Mouse (Mus musculus) neural tube, embryonic 15.5 days (tissue): Measurements from ENCODE around the gene Fcrlb. TPM values are rescaled to one million over a fixed set of nuclear protein-coding genes. Genes with fewer than 3 reads are reported as not detected.
"Not testable (repeated sequence)": the region's sequence is repeated elsewhere in the genome, so short reads cannot be mapped to it uniquely, and the experiment has no call there.

Source experiments
- ATAC-seq: fragments of 200-750 bp; cut with Nextera tagmentation; 2 replicates; pipeline ENCODE4 v1.8.0; 2017; ENCODE audit warnings: mild to moderate bottlenecking, moderate TSS enrichment, moderate library complexity; ENCODE audit not compliant: low FRiP score
- H3K27ac ChIP-seq: fragments of 300-500 bp; sonication (generic); replicated peaks from 2 replicates; pipeline ENCODE4 v1.5.1; 2015; ENCODE audit warnings: mild to moderate bottlenecking, inconsistent platforms
- H3K27me3 ChIP-seq: fragments of 300-500 bp; sonication (generic); replicated peaks from 2 replicates; pipeline ENCODE4 v1.6.1; 2015; ENCODE audit warnings: inconsistent platforms
- H3K36me3 ChIP-seq: fragments of 300-500 bp; sonication (generic); 2 replicates; pipeline ENCODE4 v1.6.1; 2015; ENCODE audit warnings: inconsistent platforms
- H3K4me1 ChIP-seq: fragments of 300-500 bp; sonication (generic); 2 replicates; pipeline ENCODE4 v1.6.1; 2015; ENCODE audit warnings: inconsistent platforms
- H3K4me2 ChIP-seq: fragments of 300-500 bp; sonication (generic); 2 replicates; pipeline ENCODE4 v1.6.1; 2015; ENCODE audit warnings: inconsistent platforms, mild to moderate bottlenecking, moderate library complexity
- H3K4me3 ChIP-seq: fragments of 300-500 bp; sonication (generic); replicated peaks from 2 replicates; pipeline ENCODE4 v1.5.1; 2015; ENCODE audit warnings: mild to moderate bottlenecking, inconsistent platforms
- H3K9ac ChIP-seq: fragments of 300-500 bp; sonication (generic); replicated peaks from 2 replicates; pipeline ENCODE4 v1.6.1; 2015; ENCODE audit warnings: mild to moderate bottlenecking, inconsistent platforms
- H3K9me3 ChIP-seq: fragments of 300-500 bp; sonication (generic); replicated peaks from 2 replicates; pipeline ENCODE4 v1.6.1; 2016; ENCODE audit warnings: inconsistent platforms
- WGBS: fragments of 180-500 bp; shearing (Covaris S2); methylation state at CpG from one replicate; pipeline ENCODE4 v1.1.7; 2015; ENCODE audit warnings: mixed read lengths; 5-methylcytosine and 5-hydroxymethylcytosine counted together
- polyA plus RNA-seq: library from polyadenylated mRNA; unstranded; fragments of >200 nt; fragmentation: Nextera tagmentation; extraction: Ambion mirVana; gene quantifications from 2 replicates; pipeline ENCODE4 v1.2.1, GENCODE M21; 2015

The Fcrlb gene
- polyA plus RNA-seq, result 1.1 and 1.4 TPM in 2 replicates

- Histone ChIP-seq H3K9me3 (no peaks in the 10 kb centered on the region), H3K4me2 (no peak within 1 kb of the TSS), H3K36me3 (no peaks in the 10 kb centered on the region), H3K27me3 (peaks cover 22% of the 10 kb centered on the region), H3K27ac (no peak within 1 kb of the TSS), H3K4me1 (peaks cover 7% of the 10 kb centered on the region), H3K9ac (no peak within 1 kb of the TSS), H3K4me3 (no peak within 1 kb of the TSS)
- no peak for ATAC-seq
- 76% methylated on average over 5 of the region's 5 CpGs for WGBS
These were observed at the start of gene Fcrlb for GRCm38 (mm10) chr1:170912891-170913615. Gene Fcrlb, minus strand, starts transcription at chr1:170912941.

GRCm38 (mm10) chr1:170962301-170962700 is 49.6 kb upstream of the Fcrlb start:
- no peak overlapping the region for H3K4me2 ChIP-seq
- no peak overlapping the region for H3K27ac ChIP-seq
- no peaks in the 10 kb centered on the region for H3K4me1 ChIP-seq
- no peaks in the 10 kb centered on the region for H3K9me3 ChIP-seq
- H3K27me3 ChIP-seq, result no peaks in the 10 kb centered on the region
- no peak overlapping the region for H3K4me3 ChIP-seq
- ATAC-seq, result no peak
- H3K9ac ChIP-seq, result no peak overlapping the region
- WGBS, result 80% methylated on average over 2 of the region's 2 CpGs
- no peaks in the 10 kb centered on the region for H3K36me3 ChIP-seq

GRCm38 (mm10) chr1:170961101-170961500 is 48.4 kb upstream of the Fcrlb start:
- no peak overlapping the region for H3K27ac ChIP-seq
- WGBS, result 78% methylated on average over 6 of the region's 6 CpGs
- H3K4me1 ChIP-seq, result no peaks in the 10 kb centered on the region
- ATAC-seq, result no peak
- H3K4me3 ChIP-seq, result no peak overlapping the region
- H3K9me3 ChIP-seq, result no peaks in the 10 kb centered on the region
- no peak overlapping the region for H3K9ac ChIP-seq
- no peak overlapping the region for H3K4me2 ChIP-seq
- H3K27me3 ChIP-seq, result no peaks in the 10 kb centered on the region
- no peaks in the 10 kb centered on the region for H3K36me3 ChIP-seq

- Histone ChIP-seq H3K9ac (no peak overlapping the region), H3K27ac (no peak overlapping the region), H3K27me3 (no peaks in the 10 kb centered on the region), H3K4me2 (no peak overlapping the region), H3K9me3 (no peaks in the 10 kb centered on the region), H3K4me3 (no peak overlapping the region), H3K36me3 (no peaks in the 10 kb centered on the region), H3K4me1 (no peaks in the 10 kb centered on the region)
- WGBS, result 74% methylated on average over 2 of the region's 2 CpGs
- no peak for ATAC-seq
These were observed 47.0 kb upstream of the Fcrlb start for GRCm38 (mm10) chr1:170959791-170960190.

GRCm38 (mm10) chr1:170958225-170958624 is 45.5 kb upstream of the Fcrlb start:
- Histone ChIP-seq H3K4me1 (no peaks in the 10 kb centered on the region), H3K27ac (no peak overlapping the region), H3K27me3 (no peaks in the 10 kb centered on the region), H3K4me3 (no peak overlapping the region), H3K9me3 (no peaks in the 10 kb centered on the region), H3K9ac (no peak overlapping the region), H3K4me2 (no peak overlapping the region), H3K36me3 (no peaks in the 10 kb centered on the region)
- WGBS, result 70% methylated on average over 3 of the region's 3 CpGs
- no peak for ATAC-seq

- H3K9me3 ChIP-seq, result no peaks in the 10 kb centered on the region
- no peak for ATAC-seq
- H3K27ac ChIP-seq, result no peak overlapping the region
- H3K9ac ChIP-seq, result no peak overlapping the region
- no peaks in the 10 kb centered on the region for H3K36me3 ChIP-seq
- H3K4me1 ChIP-seq, result no peaks in the 10 kb centered on the region
- 92% methylated on average over 2 of the region's 2 CpGs for WGBS
- no peak overlapping the region for H3K4me2 ChIP-seq
- H3K27me3 ChIP-seq, result no peaks in the 10 kb centered on the region
- no peak overlapping the region for H3K4me3 ChIP-seq
These were observed 40.5 kb upstream of the Fcrlb start for GRCm38 (mm10) chr1:170953192-170953591.

- WGBS, result 78% methylated on average over 3 of the region's 3 CpGs
- ATAC-seq, result no peak
These were observed 38.0 kb upstream of the Fcrlb start for GRCm38 (mm10) chr1:170950772-170951171.

GRCm38 (mm10) chr1:170944908-170945307 is 32.2 kb upstream of the Fcrlb start:
- WGBS, result 98% methylated on average over 3 of the region's 9 CpGs
- not testable (repeated sequence) for H3K9ac ChIP-seq, H3K27ac ChIP-seq, ATAC-seq, H3K4me3 ChIP-seq, H3K36me3 ChIP-seq, H3K27me3 ChIP-seq, H3K4me1 ChIP-seq, H3K9me3 ChIP-seq, H3K4me2 ChIP-seq

More at GRCm38 (mm10) chr1:170950772-170951171, 38.0 kb upstream of the Fcrlb start:
- Histone ChIP-seq H3K4me2 (no peak overlapping the region), H3K9me3 (peaks cover 4% of the 10 kb centered on the region; the same call in 1 of the 2 replicates), H3K9ac (no peak overlapping the region), H3K36me3 (no peaks in the 10 kb centered on the region), H3K4me3 (no peak overlapping the region), H3K4me1 (no peaks in the 10 kb centered on the region), H3K27me3 (no peaks in the 10 kb centered on the region), H3K27ac (no peak overlapping the region)

GRCm38 (mm10) chr1:170944151-170944550 is 31.4 kb upstream of the Fcrlb start:
- ATAC-seq, H3K27ac ChIP-seq, H3K9ac ChIP-seq, H3K9me3 ChIP-seq, H3K4me3 ChIP-seq, H3K4me1 ChIP-seq, H3K27me3 ChIP-seq, H3K4me2 ChIP-seq, H3K36me3 ChIP-seq: not testable (repeated sequence)
- 98% methylated on average over 9 of the region's 9 CpGs for WGBS

- Histone ChIP-seq H3K27ac (no peak overlapping the region), H3K36me3 (no peaks in the 10 kb centered on the region), H3K4me2 (no peak overlapping the region), H3K9ac (no peak overlapping the region), H3K27me3 (no peaks in the 10 kb centered on the region), H3K4me3 (no peak overlapping the region), H3K9me3 (no peaks in the 10 kb centered on the region; the same call in 1 of the 2 replicates), H3K4me1 (no peaks in the 10 kb centered on the region)
- 91% methylated on average over 12 of the region's 12 CpGs for WGBS
- ATAC-seq, result no peak
These were observed 26.5 kb upstream of the Fcrlb start for GRCm38 (mm10) chr1:170939255-170939654.

GRCm38 (mm10) chr1:170934383-170934782 is 21.6 kb upstream of the Fcrlb start:
- H3K36me3 ChIP-seq, result no peaks in the 10 kb centered on the region
- H3K9ac ChIP-seq, result no peak overlapping the region
- no peaks in the 10 kb centered on the region for H3K9me3 ChIP-seq
- 51% methylated on average over 2 of the region's 2 CpGs for WGBS
- H3K27me3 ChIP-seq, result no peaks in the 10 kb centered on the region
- H3K4me3 ChIP-seq, result no peak overlapping the region
- ATAC-seq, result no peak
- no peak overlapping the region for H3K27ac ChIP-seq
- H3K4me1 ChIP-seq, result no peaks in the 10 kb centered on the region
- no peak overlapping the region for H3K4me2 ChIP-seq

- Histone ChIP-seq H3K4me3 (no peak overlapping the region), H3K9me3 (no peaks in the 10 kb centered on the region), H3K27ac (no peak overlapping the region), H3K4me2 (no peak overlapping the region), H3K4me1 (no peaks in the 10 kb centered on the region), H3K27me3 (no peaks in the 10 kb centered on the region), H3K9ac (no peak overlapping the region), H3K36me3 (no peaks in the 10 kb centered on the region)
- ATAC-seq, result no peak
- WGBS, result 82% methylated on average over 1 of the region's 1 CpGs
These were observed 21.2 kb upstream of the Fcrlb start for GRCm38 (mm10) chr1:170933940-170934339.
